Mouse (Mus musculus) gastrocnemius, postnatal 14 days (tissue): ENCODE measurements around the gene Sirt2. TPM values are rescaled to one million over a fixed set of nuclear protein-coding genes. Genes with fewer than 3 reads are reported as not detected.

ENCODE experiments used
- DNase-seq: peaks from one replicate; pipeline ENCODE4 v3.0.0; 2021; ENCODE audit warnings: mixed read lengths
- intact Hi-C: fragments of 180-260 bp; cut with DNase I; formaldehyde crosslinking; loops from one replicate; pipeline ENCODE4 v1.15.1; 2025; ENCODE audit warnings: low total_unique reads
- total RNA-seq, 2 experiments: library from RNA; stranded (reverse); gene quantifications; 2 replicates each; pipeline ENCODE4 v1.2.3; 2021

The Sirt2 gene
- total RNA-seq, 2 experiments from 2014 or later = 77.2 to 77.5 TPM

DNA sequence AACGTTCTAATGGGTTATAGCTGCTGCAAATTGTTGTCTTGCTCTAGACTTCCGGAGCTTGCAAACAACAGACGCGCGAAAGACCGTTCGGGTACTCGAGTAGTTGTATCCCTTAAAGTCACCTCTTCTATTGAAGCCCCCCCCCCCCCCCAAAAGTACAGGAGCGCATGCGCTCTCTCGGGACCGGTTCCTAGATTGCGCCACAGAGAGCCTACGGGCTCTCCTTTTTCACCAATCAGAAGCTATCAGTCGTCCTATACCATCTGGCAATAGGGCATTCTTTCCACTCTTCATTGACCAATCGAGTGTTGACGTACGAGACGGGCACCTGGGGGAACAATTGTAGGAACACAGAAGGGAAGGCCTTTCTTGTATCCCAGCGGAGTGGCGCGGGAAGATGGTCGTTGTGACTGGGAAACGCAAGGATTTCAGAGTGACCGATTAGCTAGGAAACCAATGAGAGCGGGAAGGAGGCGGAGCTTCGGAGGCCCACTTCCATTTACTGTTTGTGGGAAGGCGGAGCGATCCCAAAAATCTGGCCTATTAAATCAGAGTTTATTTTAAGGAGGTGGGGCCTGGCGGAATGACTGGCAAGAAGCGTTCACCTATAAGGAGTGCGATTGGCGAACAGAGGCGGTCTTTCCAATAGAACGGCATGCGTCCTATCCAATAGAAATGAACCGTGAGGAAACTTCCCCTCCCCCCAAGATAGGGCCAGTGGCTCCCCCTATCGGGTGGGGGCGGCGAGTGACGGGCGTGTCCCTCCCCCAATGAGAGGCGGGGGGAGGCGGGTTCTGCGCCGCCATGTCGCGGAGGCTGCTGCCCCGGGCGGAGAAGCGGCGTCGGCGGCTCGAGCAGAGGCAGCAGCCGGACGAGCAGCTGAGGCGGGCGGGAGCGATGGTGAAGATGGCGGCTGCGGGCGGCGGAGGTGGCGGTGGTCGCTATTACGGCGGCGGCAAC is 43.9 kb downstream of the Sirt2 start:
- DNase-seq = peak; percentile 97
- intact Hi-C loops = no loop called here

DNA sequence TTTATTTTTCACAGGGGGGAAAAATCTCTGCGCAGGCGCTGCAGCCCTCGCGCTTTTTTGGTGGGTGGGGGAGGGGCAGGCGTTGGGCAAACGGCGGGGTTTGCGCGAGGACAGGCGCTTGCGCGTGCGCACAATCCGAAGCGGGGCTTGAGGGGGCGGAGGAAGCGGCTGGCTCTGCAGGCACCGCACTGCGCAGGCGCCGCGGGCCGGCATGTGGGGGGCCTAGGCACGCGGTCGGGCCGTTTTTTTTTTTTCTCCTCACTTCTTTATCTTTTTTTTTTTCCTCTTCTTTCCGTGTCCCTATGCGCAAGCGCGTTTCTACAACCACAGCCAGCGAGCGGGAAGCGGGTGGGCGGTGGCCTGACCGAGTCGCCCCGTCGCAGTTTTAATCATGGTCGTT is 44.7 kb downstream of the Sirt2 start:
- intact Hi-C loops = no loop called here

DNA sequence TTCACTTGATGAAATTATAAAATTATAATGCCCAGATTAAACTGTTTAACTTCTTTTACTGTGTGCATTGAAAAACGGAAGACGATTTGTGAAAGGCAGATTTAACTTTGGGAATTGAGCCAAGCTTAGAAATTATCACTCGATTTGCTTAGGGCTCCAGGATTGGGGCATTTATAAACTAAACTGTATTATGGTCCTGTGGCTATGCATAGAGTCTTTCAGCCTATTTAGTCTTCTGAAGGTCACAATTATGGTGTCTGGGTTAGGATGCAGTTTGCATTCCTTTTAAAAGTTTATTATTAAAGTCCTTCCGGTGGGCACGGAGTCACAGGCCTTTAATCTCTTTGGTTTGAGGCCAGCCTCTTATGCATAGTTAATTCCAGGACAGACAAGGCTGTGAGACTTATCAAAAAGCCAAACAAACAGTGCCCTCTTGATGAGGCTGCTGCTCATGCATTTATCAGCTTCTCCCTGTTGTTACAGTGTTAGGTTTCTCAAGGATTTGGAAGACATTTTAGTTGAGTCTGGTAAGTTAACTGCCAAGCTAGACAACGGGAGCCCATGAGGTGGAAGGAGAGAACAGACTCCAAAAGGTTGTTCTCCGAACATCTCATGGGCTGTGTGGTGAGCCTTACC is 45.2 kb downstream of the Sirt2 start:
- DNase-seq = no peak
- intact Hi-C loops = no loop called here

More for the DNA sequence above, 44.7 kb downstream of the Sirt2 start:
- peak; percentile 96 for DNase-seq

DNA sequence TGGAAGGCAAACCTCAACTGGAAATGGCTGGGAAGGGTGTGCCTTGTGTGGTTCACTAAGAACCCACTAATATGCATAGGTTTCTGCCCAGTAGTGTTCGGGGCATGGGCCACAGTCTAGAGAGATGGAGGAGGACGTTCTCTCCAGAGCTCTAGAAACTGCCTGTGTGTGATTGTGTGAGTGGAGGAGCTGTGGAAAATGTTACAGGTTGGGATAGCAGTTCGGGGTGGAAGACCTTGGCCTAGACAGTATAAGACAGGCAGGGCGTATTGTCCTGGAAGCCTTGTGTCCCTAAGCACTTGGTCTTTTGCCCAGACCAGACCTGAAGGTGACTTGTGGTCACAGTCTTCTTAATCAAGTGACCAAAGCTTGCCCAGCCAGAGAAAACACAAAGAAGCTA is 45.9 kb downstream of the Sirt2 start:
- intact Hi-C loops = no loop called here
- DNase-seq = no peak

DNA sequence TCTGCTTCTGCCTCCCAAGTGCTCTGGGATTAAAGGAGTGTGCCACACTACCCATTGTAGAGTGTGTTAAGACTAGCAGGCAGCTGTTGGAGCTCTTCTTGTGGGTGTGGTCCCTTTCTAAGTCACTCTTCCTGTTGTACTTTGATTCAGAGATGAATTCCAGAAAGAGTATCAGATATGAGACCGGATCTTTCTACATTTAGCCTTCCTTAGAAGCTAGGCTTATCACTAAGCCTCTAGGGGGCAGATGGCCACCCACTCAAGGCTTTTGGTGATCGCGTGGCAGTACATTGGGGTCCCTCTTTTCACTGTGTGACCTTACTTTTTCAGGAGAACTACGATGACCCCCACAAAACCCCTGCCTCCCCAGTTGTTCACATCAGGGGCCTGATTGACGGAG is 46.4 kb downstream of the Sirt2 start:
- DNase-seq = no peak
- intact Hi-C loops = no loop called here

DNA sequence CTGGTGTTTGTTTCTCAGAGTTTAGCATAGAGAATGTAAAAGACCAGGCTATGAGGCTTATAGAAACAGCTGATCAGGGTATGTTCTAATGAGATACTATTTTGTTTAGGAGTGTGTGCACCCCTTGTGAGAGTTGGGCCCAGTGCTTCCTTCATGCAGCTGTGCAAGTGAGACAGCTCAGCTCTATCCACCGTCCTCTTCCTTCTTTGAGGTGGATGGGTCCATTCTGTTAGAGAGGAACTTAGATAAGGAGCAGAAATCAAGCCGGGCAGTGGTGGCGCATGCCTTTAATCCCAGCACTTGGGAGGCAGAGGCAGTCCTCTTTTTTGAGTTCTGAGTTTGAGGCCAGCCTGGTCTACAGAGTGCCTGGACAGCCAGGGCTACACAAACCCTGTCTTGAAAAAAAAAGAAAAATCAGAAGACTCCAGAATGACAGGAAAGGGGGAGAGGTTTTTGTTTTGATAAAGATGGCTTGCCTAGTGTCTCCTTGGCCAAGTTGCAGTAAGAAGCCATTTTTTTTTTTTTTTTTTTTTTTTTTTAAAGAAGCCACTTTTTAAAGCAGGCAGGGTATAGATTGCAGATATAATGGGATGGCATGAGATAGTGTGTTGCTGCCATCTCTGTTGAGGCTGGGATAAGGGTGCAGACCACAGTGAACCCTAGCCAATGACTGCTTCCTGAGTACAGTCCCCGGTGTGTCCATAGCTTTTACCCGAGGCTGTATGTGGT is 47.9 kb downstream of the Sirt2 start:
- DNase-seq = no peak
- intact Hi-C loops = no loop called here

DNA sequence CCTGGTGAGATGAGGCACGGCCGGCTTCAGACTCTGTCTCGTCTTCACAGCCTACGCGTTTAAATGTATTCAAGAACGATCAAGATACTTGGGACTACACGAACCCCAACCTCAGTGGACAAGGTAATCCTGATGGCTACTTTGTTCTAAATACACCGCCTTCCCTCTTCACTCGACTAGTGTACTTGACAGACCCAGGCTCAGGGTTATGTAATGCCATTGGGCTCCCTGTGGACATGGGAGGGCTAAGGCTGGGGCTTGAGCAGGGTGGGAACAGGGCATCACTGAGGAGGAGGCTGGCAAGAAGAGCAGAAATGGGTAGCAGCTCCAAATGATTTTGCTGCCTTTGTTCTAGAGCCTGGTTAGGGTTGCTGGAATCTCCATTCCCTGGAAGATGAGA is 48.7 kb downstream of the Sirt2 start:
- intact Hi-C loops = no loop called here
- DNase-seq = no peak

DNA sequence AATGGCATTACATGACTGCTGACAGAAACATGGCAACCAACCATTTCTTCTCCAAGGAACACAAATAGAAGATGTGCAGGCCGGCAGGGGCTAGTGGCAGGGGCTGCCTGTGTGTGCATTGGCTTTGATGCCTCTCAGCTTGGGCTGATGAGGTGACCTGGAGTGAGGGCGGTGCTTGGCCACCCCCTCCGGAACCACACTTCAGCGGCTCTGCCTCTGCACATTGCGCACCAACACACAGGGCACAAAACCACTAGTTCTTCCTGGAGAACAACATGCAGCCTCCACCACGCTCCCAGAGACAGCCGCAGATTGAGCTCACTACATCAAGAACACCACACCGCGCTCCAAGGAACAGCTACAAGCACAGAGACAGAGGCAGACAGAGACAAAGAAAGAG is 49.7 kb downstream of the Sirt2 start:
- DNase-seq = no peak
- intact Hi-C loops = no loop called here

DNA sequence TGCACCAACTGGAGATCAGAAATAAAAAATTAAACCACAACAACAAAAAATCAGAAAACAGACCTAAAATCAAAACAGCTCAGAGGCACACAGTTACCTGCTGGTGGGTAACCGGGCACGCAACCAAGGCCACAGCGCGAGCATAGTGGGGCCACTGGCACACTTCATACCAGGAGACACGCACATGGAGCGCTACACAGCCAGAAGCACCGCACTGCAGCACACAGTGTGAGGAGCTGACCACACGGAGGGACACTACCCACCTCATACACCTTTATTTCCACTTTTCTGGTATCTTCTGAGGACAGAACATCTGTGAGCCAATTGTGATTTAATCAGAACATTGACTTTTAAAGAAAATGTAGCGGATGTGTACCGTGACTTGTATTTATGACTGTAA is 50.4 kb downstream of the Sirt2 start:
- DNase-seq = no peak
- intact Hi-C loops = no loop called here

DNA sequence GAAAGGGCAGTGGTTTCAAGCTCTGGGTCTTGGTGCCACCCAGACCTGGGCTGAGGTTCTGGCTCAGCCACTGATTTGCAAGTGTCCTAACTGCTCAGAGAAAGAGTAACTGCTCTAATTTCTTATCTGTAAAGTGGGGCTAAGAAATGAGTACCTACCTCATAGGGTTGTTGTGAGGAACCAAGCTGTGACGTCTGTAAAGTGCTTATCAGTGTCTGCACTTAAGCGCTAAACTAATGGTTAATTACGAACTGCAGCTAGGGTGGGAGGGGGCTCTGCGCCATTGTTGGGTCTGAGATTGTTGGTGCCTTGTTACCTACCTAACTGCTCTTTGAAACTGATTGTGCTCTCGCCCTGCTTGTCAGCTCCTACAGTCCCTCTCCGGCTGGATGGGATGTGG is 51.0 kb downstream of the Sirt2 start:
- no peak for DNase-seq
- intact Hi-C loops = no loop called here

DNA sequence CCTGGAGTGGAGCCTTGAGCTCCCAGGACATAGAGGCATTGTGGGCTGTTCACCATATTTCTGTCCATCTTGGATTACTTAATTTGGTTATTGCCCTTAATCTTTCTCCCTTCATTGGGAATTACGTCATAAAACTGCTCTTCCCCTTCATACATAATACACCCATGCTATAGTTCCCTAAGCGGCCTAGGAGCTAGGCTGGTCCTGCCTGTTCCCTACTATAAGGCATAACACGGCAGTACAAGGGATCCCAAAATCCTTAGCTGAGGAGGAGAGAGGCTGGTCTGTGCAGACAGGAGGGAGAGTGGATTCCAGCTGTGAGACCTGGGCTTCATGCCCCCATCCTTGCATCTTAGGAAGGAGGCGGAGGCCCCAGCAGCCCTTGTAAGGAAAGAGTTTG is 51.4 kb downstream of the Sirt2 start:
- intact Hi-C loops = no loop called here

DNA sequence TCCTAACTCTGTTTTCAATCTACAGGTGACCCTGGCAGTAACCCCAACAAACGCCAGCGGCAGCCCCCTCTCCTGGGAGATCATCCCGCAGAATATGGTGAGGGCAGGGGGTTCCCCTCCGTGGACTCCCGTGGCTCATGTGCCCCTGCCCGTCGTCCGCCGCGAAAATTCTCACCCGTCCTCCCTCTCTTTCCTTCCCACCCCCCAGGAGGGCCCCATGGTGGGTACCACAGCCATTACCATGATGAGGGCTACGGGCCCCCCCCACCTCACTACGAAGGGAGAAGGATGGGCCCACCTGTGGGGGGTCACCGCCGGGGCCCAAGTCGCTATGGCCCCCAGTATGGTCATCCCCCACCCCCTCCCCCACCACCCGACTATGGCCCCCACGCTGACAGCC is 51.9 kb downstream of the Sirt2 start:
- intact Hi-C loops = no loop called here
- no peak for DNase-seq

More for the DNA sequence above, 51.4 kb downstream of the Sirt2 start:
- DNase-seq = no peak

DNA sequence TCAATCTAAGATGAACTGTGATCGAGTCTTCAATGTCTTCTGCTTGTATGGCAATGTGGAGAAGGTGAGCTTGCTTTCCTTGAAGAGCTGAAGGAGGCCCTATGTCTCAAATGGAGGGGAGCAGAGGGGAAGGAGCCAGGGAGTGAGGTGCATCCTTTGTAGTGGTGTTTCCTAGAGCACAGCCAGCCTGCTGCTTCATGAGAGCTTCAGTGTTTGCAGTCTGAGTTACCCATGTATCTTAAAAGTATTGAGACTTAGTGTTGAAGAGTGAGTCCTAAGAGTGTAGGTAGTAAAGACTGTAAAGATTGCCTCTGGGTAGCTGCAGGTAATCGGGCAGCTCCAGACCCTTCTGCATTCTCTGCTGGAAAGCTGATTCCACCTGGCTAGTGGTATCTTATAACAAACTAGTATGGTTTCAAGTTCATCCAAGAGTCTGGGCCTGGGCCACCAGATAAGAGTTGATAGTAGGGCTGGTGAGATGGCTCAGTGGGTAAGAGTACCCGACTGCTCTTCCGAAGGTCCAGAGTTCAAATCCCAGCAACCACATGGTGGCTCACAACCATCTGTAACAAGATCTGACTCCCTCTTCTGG is 52.4 kb downstream of the Sirt2 start:
- intact Hi-C loops = no loop called here
- DNase-seq = no peak

DNA sequence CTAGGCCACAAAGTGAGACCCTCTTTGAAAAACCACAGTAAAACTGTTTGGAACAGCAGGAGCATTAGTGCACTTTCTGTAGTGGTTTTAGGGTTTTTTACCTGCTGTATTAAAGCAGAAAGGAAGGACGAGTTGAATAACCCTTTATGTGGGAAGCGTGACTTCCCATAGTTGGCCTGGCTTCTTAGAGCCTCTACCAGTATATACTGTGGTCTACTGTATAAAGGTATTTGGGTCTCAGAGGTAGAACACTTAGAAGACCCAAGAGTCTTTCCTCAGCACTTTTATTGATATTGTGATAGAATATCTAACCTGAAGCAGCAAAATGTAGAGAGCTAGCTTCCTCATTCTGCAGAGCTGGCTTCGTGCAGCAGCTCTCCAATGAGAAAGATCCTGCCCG is 53.0 kb downstream of the Sirt2 start:
- intact Hi-C loops = no loop called here

DNA sequence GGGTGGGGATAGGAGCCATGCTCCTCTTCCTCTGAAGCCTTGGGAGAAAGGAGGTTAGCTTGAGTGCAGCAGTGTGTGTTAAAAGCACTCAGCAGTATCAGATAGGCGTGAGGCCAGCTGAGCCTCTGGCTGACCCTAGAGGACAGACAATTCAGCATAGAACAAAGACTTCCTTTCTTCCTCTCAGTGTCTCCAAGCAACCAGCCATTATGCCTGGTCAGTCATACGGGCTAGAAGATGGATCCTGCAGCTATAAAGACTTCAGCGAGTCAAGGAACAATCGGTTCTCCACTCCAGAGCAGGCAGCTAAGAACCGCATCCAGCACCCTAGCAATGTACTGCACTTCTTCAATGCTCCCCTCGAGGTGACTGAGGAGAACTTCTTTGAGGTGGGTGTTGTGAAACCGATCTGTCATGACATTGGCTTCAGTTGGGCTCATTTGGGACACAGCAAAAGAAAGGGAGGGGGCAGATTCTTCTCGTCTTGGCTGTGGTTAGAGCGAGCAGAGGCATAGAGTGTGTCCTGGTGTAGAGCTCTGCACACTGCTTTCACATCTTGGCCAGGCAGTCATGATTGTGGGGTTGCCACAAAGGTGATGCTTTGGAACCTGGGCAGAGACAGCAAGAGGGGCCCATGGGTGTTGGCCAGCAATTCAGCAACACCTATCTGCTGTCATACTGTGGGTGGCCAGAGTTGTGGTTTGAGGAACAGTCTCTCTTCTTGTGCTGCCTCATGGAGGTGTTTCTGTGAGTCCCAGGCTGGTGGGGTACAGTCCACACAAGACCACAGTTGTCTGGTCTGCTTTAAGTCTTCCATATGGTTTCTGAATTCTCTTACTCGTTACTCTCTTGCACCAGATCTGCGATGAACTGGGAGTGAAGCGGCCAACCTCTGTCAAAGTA is 54.1 kb downstream of the Sirt2 start:
- DNase-seq = peak; percentile 32
- intact Hi-C loops = no loop called here

More for the DNA sequence above, 53.0 kb downstream of the Sirt2 start:
- DNase-seq = no peak

DNA sequence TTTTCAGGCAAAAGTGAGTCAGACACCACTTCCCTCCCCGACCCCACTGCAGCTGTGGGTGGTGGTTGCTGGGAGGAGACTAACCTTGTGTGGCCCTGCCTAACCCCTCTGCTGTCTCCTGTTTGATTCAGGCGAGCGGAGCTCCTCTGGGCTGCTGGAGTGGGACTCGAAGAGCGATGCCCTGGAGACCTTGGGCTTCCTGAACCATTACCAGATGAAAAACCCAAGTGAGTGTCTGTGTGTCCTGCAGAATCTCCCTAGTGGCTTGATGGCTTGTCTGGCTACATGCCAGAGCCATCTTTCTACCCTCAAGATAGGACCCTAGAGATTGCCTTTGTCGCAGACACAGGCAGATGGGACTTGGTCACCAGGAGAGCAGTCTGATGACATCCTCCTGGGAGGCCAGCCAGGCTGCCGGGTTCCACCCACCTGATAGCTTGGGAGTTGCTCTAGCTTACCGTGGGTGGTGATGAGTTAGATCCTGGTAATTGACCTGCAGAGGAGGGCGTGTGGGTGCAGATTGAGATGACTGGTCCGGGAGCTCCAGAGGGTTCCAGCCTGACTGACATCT is 54.8 kb downstream of the Sirt2 start:
- intact Hi-C loops = no loop called here
- DNase-seq = peak; percentile 62

DNA sequence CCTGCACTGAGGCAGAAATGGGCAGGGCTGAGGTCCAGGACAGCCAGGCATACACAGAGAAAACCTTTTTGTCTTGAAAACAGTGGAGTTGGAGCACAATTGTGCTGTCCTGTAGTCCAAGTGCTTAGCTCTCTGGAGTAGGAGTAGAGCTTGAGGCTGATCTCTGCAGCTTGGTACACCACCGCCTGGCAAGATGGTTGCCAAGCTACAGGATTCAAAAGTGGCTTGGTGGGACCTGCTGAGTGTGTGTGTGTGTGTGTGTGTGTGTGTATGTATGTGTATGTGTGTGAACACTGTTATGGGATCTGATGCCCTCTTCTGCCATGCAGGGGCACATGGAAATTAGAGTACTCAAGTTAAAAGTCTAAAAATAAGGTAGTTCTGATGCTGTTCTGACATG is 56.0 kb downstream of the Sirt2 start:
- DNase-seq = no peak
- intact Hi-C loops = no loop called here

DNA sequence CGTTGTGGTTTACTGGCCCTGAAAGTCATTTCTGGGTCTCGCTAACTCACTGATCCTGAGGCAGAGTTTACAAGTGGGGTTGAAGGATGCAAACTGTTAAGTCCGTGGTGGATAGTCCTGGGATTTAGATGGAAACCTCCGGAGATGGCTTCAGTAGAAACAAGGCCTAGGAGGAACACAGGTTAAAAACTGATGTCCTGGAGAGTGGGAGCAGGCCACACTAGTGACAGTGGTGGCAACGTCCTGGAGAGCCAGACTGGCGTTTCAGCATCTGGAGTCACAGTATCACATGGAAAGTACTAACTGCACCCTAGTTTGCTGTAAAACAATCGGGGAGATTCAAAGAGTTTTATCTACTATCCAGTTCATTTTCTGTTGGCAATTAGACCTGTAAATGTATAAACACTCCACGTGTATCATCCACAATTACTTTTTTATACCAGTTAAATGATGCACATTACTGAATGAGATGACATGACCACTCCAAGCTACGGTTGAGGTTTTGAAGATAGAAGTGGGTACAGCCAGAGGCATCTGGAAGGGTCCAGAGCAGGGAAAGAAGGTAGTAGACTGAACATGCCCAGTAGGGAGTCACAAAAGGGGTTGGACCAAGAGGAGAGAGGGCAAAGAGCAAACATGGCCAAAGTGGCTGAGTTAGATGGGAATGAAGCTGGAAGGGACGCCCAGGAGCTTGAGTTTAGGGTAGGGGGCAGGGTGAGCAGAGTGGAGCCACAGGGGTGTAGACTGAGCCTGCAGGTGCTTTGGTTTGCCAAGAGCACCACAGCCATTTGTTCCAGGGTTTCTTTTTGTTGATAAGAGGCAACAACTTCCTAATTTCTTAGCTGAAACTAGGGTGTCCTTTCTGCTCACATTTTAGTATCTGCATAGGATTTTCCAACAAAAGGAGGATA is 56.7 kb downstream of the Sirt2 start:
- intact Hi-C loops = no loop called here
- no peak for DNase-seq
